Mouse (Mus musculus): ENCODE measurements around the gene Igf2bp1. TPM values are rescaled to one million over a fixed set of nuclear protein-coding genes. Genes with fewer than 3 reads are reported as not detected.
"Not testable (repeated sequence)": the region's sequence is repeated elsewhere in the genome, so short reads cannot be mapped to it uniquely, and the experiment has no call there.

Gene Igf2bp1
- total RNA-seq, 4 experiments from 2014 or later = 0.03 TPM; not detected in 2

DNA sequence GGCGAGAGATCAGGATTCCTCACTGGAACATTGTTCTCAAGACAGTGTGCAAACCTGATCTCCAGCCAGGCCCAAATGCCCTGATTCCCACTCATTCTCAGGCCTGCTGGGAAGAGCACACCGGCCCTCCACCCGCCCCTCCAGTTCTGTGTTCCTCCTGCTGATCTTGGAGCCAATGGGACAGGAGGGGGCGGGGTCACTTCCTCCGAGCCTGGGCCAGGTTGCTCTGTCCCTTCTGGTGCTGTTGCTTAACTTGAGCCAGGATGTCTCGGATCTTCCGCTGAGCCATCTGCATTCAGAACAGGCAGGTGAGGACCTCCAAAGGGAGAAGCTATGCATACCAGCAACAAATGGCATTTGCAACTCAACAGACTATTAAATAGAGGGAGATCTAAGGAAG is 42.4 kb downstream of the Igf2bp1 start:
- no peak for DNase-seq (ENCODE audit: low spot score)

DNA sequence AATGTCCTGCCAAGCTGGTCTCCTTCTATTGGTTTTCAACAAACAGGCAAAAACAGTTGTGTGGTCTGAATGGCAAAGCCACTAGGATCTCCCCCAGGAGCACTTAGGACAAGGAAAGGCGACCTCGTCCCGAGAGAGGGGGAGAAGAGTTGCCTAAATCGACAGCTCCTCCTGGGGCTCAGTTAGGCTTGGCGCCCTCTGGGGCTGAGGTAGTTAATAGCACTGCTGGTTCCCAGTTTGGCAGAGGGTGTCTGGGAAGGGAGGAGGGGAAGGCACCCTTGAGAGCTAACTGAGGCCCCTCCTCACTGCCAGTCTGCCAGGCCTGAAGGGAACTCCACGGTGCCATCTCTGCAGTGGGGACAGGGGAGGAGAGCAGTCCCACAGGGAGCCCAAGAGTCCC is 46.6 kb downstream of the Igf2bp1 start:
- no peak for DNase-seq (ENCODE audit: low spot score)

DNA sequence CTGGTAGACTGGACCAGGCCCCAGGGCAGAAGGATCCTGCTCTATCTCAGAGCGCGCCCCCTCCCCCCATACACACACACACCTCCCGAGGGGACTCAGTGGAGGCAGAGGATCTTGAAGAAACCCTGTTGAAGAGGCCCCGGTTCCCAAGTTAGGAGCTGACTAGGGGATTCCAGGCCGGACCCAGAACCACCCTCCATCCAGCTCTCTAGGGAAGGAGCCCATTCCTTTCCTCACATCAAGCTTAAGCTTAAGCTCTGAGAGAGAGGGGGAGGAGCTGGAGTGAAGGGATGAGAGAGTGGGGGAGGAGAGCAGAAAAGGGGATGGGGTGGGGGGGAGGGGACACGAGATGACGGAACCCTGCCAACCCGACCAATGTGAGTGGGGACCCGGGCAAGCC is 47.5 kb downstream of the Igf2bp1 start:
- no peak for DNase-seq (ENCODE audit: low spot score)

DNA sequence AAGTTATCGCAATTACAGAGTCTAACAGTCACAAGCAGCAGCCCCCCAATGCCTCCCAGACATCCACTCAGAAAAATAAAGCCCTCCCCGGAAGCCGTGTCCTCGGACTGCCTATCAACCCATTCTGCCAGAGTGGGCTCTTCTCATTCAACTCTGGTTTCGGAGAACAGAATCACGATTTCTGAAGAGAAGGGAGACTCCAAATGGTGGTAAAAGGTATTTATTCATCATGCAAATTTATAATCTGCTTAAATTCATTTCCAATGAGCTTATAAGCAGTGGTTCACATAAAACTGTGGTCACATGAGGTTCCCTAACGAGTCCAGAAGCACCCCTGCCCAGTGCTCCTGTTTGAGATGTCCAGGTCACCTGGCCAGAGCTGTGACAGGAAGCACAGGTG is 48.3 kb downstream of the Igf2bp1 start:
- no peak for DNase-seq (ENCODE audit: low spot score)

DNA sequence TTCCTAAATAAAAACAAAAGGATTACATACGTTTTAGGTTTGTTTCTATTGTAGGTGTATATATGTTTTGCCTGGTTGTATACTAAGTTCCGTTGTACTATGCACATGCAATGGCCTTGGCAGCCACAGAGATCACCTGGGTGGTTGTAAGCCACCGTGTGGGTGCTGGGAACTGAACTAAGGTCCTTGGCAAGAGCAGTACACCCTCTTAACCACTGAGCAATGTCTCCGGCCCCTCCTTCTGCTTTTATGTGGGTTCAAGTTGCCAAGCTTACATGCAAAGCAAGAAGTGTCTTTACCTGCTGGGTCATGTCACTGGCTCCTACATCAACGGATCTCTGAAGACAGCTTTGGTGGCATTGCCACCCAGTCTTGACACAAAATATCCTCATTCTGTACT is 52.4 kb downstream of the Igf2bp1 start:
- no peak for DNase-seq (ENCODE audit: low spot score)

DNA sequence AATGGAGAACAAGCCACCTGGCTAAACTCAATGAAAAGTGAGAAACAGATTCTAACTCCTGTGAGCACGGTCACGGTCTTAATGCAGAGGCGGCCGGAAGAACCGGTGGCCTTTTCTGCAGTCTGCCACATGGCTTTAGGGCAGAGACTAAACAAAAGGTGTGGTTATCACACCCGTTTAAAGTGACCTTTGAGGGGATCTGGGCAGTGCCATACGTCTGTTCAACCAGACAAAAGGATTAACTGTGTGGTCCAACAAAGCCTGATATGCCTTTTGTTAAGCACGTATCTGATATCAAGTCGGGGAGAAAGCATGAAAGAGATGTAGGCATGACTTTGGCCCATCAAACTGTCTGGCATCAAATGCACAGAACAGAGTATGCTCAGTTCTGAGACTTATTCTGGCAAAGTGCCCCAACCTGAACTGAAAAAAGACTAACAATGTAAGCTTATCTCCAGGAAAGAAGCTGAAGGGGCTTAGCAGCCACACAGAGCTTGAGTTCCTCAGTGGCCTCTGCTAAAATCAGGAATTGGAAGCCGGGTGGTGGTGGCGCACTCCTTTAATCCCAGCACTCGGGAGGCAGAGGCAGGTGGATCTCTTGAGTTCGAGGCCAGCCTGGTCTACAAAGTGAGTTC is 59.8 kb downstream of the Igf2bp1 start:
- DNase-seq (ENCODE audit: low spot score) = no peak

DNA sequence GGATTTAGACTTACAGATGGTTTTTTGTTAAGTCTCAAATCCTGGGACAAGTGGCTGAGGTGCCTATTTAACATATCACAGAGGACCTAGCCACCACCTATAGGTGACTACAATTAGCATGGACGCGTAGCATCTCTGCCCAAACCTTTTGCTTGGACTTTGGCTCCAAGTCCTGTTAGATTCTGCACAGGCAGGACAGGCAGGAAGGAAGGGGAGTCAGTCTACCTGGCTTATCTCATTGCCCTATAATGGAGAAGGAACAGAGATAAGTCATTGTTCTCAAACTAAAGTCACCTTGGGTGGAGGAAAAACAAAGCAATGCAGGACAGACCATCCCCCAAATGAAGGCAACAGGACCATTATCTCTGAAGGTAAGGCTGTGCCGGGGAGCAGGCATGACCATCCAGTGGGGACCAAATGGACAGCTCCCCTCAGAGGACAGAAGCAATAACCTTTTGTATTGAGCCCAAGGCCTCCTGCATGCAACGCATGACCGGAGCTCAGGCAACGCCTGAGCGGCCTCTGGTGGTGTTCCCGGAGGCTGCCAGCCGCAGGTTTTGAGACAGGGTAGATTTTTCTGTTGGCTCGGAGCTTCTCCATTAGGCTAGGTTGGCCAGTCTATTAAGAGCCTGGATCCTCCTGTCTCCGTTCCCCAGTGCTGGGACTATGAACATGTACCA is 65.8 kb downstream of the Igf2bp1 start:
- DNase-seq (ENCODE audit: low spot score) = no peak

DNA sequence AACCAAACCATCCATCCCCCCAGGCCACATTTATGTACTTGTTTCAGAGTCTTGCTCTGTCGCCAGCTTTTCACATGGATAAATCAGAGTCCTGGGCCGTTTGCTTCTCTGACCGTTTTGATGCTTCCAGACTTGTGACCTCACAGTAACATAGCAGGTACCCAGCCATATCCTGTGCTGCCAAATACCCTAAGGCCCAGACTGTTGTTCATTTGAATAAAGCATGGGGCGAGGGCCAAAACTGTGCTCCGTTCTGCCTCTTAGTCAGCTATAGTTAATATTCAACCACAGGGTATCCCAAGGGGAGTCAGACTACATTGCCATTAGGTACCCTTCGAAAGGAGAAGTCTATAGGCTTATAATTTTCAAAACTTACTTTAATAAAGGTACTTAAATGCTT is 69.3 kb downstream of the Igf2bp1 start:
- DNase-seq (ENCODE audit: low spot score) = no peak

DNA sequence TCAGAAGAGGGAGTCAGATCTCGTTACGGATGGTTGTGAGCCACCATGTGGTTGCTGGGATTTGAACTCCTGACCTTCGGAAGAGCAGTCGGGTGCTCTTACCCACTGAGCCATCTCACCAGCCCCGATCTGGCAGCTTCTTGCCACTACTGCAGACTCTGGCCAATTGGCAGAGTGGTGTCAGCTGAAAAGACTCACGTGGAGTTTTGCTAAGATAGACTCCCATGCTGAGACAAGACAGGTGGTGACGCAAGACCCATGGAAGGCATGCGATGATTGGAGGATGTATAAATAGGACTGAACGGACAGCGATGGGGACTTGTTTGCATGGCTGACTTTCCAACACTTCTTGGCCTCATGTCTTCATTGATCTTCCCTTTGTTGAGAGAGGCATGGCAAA is 73.6 kb downstream of the Igf2bp1 start:
- DNase-seq (ENCODE audit: low spot score) = not testable (repeated sequence)

DNA sequence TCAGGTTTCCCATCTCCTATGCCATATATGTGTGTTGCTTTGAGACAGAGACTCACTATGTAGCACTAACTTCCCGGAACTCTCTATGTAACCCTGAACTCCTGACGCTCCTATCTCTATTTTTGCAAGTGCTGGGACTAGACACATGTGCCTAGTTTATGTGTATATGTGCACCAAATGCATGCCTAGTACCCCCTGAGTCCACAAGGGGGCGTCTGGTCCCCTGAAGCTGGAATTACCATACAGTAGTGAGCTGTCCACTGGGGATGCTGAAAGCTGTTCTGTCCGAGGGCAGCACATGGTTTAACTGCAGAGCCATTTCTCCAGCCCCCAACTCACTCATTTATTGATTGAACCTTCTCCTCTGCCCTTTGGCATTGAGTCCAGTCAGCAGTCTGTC is 79.3 kb downstream of the Igf2bp1 start:
- no peak for DNase-seq (ENCODE audit: low spot score)

DNA sequence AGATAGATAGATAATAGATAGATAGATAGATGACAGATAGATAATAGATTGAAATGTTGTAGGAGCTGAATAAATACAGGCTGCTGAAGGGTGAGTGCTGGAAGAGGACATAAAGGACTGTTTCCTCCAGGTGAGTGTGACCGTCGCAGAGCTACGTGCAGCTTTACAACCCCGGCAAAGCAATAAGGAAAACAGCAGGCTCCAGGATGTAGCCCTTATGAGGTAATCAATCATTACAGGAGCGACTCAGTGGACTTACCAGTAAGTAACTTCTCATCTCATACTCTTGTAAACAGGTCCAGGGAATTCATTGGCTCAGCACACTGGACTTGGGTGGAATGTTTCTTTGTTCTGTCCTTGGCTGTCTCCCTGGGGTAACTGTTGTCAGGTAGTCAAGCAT is 79.8 kb downstream of the Igf2bp1 start:
- no peak for DNase-seq (ENCODE audit: low spot score)

DNA sequence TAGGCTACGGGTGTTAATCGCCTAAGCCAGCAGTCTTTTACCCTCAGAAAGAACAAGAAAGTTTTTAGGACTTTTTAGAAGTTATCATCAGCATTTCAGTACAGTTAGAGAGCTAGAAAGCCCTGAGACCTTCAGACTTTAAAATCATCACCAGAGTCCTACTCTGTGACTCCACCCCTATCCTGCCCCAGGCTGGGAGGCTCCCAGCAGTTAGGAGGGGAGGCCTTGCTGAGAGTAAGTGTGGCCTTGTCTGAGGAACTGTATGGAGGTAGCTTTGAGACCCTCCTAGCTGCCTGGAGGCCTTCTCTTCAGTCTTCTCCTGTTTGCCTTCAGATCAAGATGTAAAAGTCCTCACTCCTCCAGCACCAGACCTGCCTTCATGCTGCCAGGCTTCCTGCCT is 81.5 kb downstream of the Igf2bp1 start:
- no peak for DNase-seq (ENCODE audit: low spot score)

DNA sequence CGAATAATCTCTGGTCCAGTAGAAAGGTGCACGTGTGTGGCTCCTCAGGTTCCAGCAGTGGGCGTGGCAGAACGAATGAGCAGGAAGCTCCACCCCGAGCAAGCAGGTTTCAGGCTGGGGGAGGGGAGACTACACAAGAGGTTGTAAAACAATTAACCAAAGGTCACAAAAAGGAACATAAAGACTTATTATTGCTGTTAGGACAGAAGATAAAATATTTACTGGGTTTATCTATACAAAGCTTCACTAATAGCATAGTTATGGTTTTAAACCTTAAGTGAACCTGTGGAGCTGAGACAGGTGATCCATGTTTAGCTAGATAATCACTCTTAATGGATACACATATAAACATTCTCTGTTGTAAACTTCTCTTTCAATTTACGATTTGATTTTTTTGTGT is 82.3 kb downstream of the Igf2bp1 start:
- not testable (repeated sequence) for DNase-seq (ENCODE audit: low spot score)

DNA sequence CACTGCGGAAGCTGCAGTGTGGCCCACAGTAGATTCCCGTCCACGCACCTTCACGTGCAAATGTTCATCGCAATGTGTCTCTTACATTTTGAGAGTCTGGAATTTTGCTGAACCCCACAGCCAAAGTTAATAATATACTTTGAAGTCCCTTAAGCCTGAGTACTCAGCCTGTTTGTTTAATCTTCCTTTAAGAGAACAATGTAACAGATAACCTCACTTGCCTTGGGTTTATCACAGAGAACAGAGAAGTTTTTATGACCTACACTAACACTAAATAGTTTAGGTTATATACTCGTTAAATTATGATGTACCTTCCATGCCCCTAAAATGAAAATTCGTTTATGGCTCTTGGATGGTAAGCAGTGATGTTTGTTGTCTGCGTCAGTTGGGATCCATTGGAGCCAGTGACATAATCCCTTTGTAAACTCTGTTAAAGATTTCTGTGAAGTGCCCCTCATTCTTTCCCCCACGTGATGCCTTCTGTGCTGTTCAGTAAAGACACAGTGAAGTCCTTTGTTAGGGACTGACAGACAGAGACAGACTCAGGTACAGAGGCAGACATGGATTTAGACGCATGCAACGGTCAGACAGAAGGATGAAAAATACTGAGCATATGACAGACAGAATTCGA is 83.6 kb downstream of the Igf2bp1 start:
- no peak for DNase-seq (ENCODE audit: low spot score)

DNA sequence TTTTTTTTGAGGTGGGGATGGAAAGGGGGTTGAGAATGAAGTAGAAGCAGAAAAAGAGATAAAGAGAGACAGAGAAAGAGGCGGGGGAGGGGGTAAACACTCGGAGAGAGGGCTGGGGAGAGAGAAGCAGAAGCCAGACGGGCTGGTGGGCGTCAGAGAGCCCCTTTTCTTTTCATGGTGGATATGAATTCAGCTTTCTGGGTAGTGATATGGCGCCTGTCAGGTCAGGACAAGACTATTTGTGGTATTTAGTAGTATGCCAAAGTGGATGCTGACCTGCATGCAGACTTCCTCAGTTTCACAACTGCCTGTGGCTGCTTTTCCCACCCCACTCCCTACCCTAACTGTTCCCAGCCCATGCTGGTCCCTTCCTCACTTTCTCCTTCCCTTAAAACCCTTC is 89.3 kb downstream of the Igf2bp1 start:
- no peak for DNase-seq (ENCODE audit: low spot score)

DNA sequence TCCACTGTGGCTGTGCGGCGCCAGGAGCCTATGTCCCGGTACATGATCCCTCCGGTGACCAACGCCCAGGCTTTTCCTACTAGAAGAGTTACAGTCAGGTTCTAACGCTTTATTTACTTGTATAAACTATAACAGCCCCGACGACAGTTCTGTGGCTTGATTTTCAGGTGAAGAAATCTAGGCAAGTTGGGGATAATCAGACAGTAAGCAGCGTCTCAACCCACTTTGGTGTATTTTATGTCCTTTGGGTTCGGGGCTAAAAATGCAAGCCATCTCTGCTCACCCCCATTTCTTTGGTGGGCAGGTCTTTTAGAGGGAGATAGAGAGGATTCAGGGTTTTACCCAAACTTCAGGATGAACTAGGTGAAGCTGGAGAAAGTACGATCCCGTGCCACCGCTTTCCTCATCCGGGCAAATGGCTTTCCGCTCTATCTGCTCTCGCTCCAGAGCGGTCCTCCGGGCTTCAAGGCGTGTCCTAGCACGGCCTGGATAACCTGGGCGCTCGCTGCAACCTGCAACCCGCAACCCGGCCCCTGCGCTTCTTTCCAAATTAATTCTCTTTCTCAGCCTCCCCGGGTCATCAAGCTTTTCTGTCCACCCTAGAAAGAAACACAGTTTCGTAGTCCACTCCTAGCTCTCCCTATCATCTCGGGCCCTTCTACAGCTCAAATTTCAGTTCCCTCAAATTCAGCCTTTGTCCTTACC is 90.6 kb downstream of the Igf2bp1 start:
- DNase-seq (ENCODE audit: low spot score) = no peak

DNA sequence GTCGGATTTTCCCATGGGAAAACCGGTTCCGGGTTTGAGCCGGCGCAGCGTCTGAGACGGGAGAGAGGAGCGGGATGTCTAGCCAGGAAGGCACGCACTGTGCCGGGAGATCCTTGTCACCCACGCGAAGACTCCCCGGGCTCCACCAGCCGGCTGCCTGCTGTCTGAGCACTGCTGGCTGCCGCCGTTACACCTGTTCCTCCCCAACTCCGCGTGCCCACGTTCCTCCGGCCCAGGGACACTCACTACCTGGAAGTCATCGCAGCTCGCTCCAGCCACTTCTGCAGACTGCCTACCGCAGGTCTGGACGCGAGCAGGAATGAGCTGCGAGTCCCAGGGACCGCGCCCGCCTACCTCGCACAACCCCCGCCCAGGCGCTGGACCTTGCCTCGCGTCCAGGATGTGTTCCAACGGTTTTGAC is 91.2 kb downstream of the Igf2bp1 start, which contains the start of gene B4galnt2:
Gene B4galnt2, minus strand, starts transcription at position 321 of the 421 bp plus-strand sequence.
- no peak for DNase-seq (ENCODE audit: low spot score)

DNA sequence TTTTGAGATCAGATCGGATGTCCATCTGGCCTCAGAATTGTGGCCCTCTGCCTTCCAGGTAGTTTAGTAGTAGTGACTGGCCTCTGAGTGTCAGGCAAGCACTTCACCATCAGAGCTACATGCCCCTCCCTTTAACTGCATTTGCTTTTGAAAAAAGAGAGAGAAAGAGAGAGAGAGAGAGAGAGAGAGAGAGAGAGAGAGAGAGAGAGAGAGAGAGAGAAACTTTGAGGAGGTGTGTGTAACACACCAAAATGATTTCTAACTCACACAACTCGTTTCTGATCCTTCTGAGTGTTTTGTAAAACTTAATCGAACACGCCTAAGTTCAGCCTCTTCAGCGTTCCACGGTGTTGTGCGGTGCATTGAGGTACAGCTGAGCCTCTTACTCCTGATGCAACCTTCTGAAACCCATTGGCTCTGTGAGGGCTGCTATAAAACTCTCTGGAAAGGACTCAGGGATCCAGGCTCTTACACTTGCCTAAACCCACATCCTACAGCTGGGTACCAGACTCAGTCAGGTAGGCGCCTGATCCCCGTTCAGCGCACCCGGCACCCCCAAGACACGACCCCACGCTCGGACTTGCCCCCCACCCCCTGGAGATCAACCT is 91.7 kb downstream of the Igf2bp1 start:
- DNase-seq (ENCODE audit: low spot score) = no peak

DNA sequence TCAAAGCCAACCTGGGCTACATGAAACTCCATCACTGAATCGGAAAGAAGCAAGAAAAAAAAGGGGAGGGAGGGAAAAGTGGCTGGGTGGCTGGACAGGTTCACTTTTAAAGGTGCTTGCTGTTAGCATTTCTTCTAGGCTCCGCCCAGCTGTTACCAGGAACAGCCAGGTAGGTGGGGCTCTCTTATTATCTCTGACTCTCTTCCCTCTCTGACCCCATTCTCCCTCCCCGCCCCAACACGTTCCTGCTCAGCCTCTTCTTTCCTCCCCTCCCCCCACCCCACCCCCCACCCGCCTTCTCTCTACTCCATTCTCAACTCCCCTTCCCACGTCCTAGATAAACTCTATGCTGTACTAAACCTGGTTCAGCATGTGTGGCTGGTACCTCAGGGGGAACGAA is 94.2 kb downstream of the Igf2bp1 start:
- DNase-seq (ENCODE audit: low spot score) = no peak

DNA sequence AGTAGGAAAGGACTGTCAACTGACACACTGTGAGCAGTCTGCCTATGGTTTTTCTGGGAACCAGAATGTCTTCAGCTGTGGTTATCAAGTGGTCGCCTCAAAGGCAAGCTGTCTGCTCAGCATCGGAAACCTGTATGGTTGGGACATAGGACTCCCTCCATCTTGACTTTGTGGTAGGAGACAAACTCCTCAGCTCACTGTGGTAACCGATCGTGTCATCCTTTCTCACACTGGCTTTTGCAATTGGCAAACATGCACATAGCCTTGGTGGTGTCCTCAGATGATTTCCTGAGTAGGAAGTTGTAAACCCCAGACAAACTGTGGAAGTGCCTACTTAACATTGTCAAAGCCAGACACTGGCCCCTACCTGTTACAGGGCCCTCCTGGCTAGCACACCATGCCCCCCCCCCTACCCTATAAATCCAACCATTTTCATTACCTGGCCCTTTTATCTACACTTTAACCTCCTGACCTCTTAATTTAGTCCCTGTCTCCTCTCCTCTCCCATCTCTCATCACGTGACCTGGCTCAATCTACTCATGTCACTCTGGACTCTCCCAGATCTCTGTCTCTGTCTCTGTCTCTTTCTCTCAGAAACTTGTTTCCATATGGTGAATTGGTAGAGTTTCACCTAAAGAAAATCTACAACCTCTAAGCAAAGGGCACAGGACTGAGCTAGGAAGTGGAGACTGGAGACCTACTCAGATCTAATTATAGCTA is 97.8 kb downstream of the Igf2bp1 start:
- DNase-seq (ENCODE audit: low spot score) = no peak

All from heart, adult 8-10 months (tissue).